Mouse (Mus musculus) hindbrain, embryonic 15.5 days (tissue): ENCODE results near the gene Ift81. TPM values are rescaled to one million over a fixed set of nuclear protein-coding genes. Genes with fewer than 3 reads are reported as not detected.

Source experiments
- polyA plus RNA-seq: library from polyadenylated mRNA; unstranded; fragments of >200 nt; fragmentation: Nextera tagmentation; extraction: Ambion mirVana; gene quantifications from 2 replicates; pipeline ENCODE4 v1.2.1, GENCODE M21; 2015

The Ift81 gene
- polyA plus RNA-seq, 1 experiment from 2014 or later: 52.9 TPM

Other genes starting within 250 kb of the Ift81 start
- 39.5 and 45.7 TPM in 2 replicates for gene Gpn3, start 242.6 kb downstream of the Ift81 start, polyA plus RNA-seq
- gene Fam216a, start 242.2 kb downstream of the Ift81 start, polyA plus RNA-seq: 146 and 153 TPM in 2 replicates
- gene Arpc3, start 222.6 kb downstream of the Ift81 start, polyA plus RNA-seq: 139 and 142 TPM in 2 replicates
- 46.0 and 47.7 TPM in 2 replicates for gene Anapc7, start 192.8 kb downstream of the Ift81 start, polyA plus RNA-seq
- gene Atp2a2, start 112.3 kb downstream of the Ift81 start, polyA plus RNA-seq: 54.1 and 55.1 TPM in 2 replicates
- 5.7 and 6.1 TPM in 2 replicates for gene P2rx7, start 29.4 kb upstream of the Ift81 start, polyA plus RNA-seq
- gene P2rx4, start 93.0 kb upstream of the Ift81 start, polyA plus RNA-seq: 16.7 and 17.0 TPM in 2 replicates
- gene Camkk2, start 164.9 kb upstream of the Ift81 start, polyA plus RNA-seq: 62.6 and 73.4 TPM in 2 replicates
- 481 and 508 TPM in 2 replicates for gene Anapc5, start 206.8 kb upstream of the Ift81 start, polyA plus RNA-seq
- gene Rnf34, start 235.5 kb upstream of the Ift81 start, polyA plus RNA-seq: 45.0 and 47.5 TPM in 2 replicates